Mouse (Mus musculus) kidney, adult 2 months (tissue): ENCODE results near the gene Scgb1c1.

Experiments
- CTCF ChIP-seq: fragments of 200-500 bp; conservative IDR thresholded peaks from 2 replicates; pipeline ENCODE4 v1.5.1; 2011; ENCODE audit warnings: low read depth, mild to moderate bottlenecking, control low read depth, low read length, moderate library complexity, mixed read lengths; ENCODE audit not compliant: insufficient read depth, insufficient read length
- POLR2A ChIP-seq: fragments of 200-500 bp; IDR thresholded peaks from one replicate; pipeline ENCODE4 v1.6.1; 2011; ENCODE audit warnings: low read depth, low read length, control low read depth

DNA sequence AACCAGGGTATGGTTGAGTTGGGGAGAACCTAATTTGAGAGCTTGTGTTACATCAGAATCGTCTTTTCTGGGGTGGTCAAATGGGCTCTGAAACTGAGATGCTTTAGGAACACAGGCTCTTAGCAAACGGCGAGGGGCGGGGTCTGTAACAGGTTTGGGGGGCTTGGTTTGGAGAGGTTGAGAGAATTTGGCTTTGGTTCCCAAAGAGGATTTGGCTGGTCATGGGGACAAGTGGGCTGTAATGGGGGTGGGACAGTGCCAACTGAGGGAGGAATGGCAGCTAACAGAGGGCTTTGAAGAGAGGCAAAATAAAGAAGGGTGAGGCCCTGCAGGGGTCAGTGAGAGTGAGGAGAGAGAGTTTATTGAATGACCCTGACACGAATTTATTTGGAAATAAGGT, 5.8 kb upstream of the Scgb1c1 start:
- no peak for TF ChIP-seq CTCF
- TF ChIP-seq POLR2A: no peak
